Mouse (Mus musculus) adrenal gland, postnatal 36 days (tissue): Measurements from ENCODE around the gene Anxa11. TPM values are rescaled to one million over a fixed set of nuclear protein-coding genes. Genes with fewer than 3 reads are reported as not detected.
"Not testable (repeated sequence)": the region's sequence is repeated elsewhere in the genome, so short reads cannot be mapped to it uniquely, and the experiment has no call there.

Experiments used
- DNase-seq, 2 experiments: peaks; one replicate each; pipeline ENCODE4 v3.0.0; 2021; ENCODE audit warnings: mixed read lengths in 1 of 2
- total RNA-seq, 2 experiments: library from RNA; stranded (reverse); gene quantifications; 2 replicates each; pipeline ENCODE4 v1.2.3; 2021

Gene Anxa11
- total RNA-seq, 2 experiments from 2014 or later: 57.8 to 84.4 TPM

- no peak for DNase-seq
Observed at GRCm38 (mm10) chr14:25840961-25841360, 995 bp upstream of the Anxa11 start.

GRCm38 (mm10) chr14:25841579-25841978 is 377 bp upstream of the Anxa11 start:
- no peak for DNase-seq

- DNase-seq: no peak
Observed at GRCm38 (mm10) chr14:25842688-25843003, 690 bp downstream of the Anxa11 start.

GRCm38 (mm10) chr14:25844372-25844771 is 2.4 kb downstream of the Anxa11 start:
- DNase-seq: no peak

- no peak for DNase-seq
Observed at GRCm38 (mm10) chr14:25845832-25846383, 4.0 kb downstream of the Anxa11 start.

- DNase-seq: no peak
Observed at GRCm38 (mm10) chr14:25846516-25846915, 4.6 kb downstream of the Anxa11 start.

- DNase-seq: no peak
Observed at GRCm38 (mm10) chr14:25847660-25848059, 5.7 kb downstream of the Anxa11 start.

- DNase-seq: no peak
Observed at GRCm38 (mm10) chr14:25848237-25848636, 6.3 kb downstream of the Anxa11 start.

- not testable (repeated sequence) for DNase-seq
Observed at GRCm38 (mm10) chr14:25848708-25849107, 6.8 kb downstream of the Anxa11 start.

GRCm38 (mm10) chr14:25850433-25850832 is 8.5 kb downstream of the Anxa11 start:
- no peak for DNase-seq

GRCm38 (mm10) chr14:25851189-25851588 is 9.2 kb downstream of the Anxa11 start:
- DNase-seq: no peak

GRCm38 (mm10) chr14:25852121-25852561 is 10.2 kb downstream of the Anxa11 start:
- DNase-seq: no peak

GRCm38 (mm10) chr14:25853295-25853694 is 11.3 kb downstream of the Anxa11 start:
- no peak for DNase-seq

GRCm38 (mm10) chr14:25853717-25854452 is 11.9 kb downstream of the Anxa11 start:
- DNase-seq: no peak

- no peak for DNase-seq
Observed at GRCm38 (mm10) chr14:25855241-25855885, 13.4 kb downstream of the Anxa11 start.

GRCm38 (mm10) chr14:25857168-25857621 is 15.2 kb downstream of the Anxa11 start:
- peak; percentile 48 to 54 for DNase-seq

GRCm38 (mm10) chr14:25857940-25858339 is 16.0 kb downstream of the Anxa11 start:
- DNase-seq: no peak

GRCm38 (mm10) chr14:25861771-25862530 is 20.0 kb downstream of the Anxa11 start:
- DNase-seq: no peak

GRCm38 (mm10) chr14:25863721-25864120 is 21.8 kb downstream of the Anxa11 start:
- no peak for DNase-seq

GRCm38 (mm10) chr14:25865251-25865650 is 23.3 kb downstream of the Anxa11 start:
- DNase-seq: no peak

GRCm38 (mm10) chr14:25866384-25866783 is 24.4 kb downstream of the Anxa11 start:
- DNase-seq: no peak

- DNase-seq: peak; percentile 68 to 73
Observed at GRCm38 (mm10) chr14:25866832-25867231, 24.9 kb downstream of the Anxa11 start.

- DNase-seq: no peak
Observed at GRCm38 (mm10) chr14:25867834-25868233, 25.9 kb downstream of the Anxa11 start.
